18 mouse cellular contexts compared by ENCODE assay signal in genomic region chr11:72523711-72524110, GRCm38 (mm10). TPM values are rescaled to one million over a fixed set of nuclear protein-coding genes. Genes with fewer than 3 reads are reported as not detected.
"Had no signal": no experiment of that assay in that cellular context is flagged by ENCODE, and none has a peak within 500 bp of the region (broad histone marks: within the 10 kb centered on the region; RNA-seq: fewer than 3 reads in every experiment).

No protein-coding gene starts in this region.

- DNase-seq: kidney, adult 2 months; kidney, postnatal 25 days; liver, embryonic 13.5 days; lung, embryonic 14.5 days; midbrain, embryonic 14.5 days; right cerebral cortex, adult 18-20 months; right cerebral cortex, postnatal 14 days; right cerebral cortex, postnatal 4 days; thymus, adult 2 months; thymus, postnatal 14 days; thymus, postnatal 4 days had no signal

- H3K27ac ChIP-seq: kidney, postnatal 0 days; liver, embryonic 13.5 days; macrophage; neural tube, embryonic 13.5 days; stomach, postnatal 0 days had no signal

- H3K9me3 ChIP-seq: liver, embryonic 13.5 days; neural tube, embryonic 13.5 days had no signal

- H3K36me3 ChIP-seq: liver, embryonic 13.5 days; neural tube, embryonic 13.5 days had no signal

- H3K4me1 ChIP-seq: liver, embryonic 13.5 days; neural tube, embryonic 13.5 days had no signal

- H3K4me2 ChIP-seq: liver, embryonic 13.5 days; lung, embryonic 14.5 days; neural tube, embryonic 13.5 days had no signal

- H3K27me3 ChIP-seq: liver, embryonic 13.5 days; neural tube, embryonic 13.5 days had no signal

- H3K9ac ChIP-seq: liver, embryonic 13.5 days; lung, embryonic 14.5 days; neural tube, embryonic 13.5 days had no signal

- ATAC-seq: lung, postnatal 0 days had no signal

- H3K4me3 ChIP-seq: liver, embryonic 13.5 days; myocyte; neural tube, embryonic 13.5 days had no signal

RNA-seq across cellular contexts. Expression of gene Spns3, which starts 26.6 kb away (rescaled TPM):
- polyA plus RNA-seq: lung, embryonic 14.5 days; macrophage; midbrain, embryonic 14.5 days; stomach, embryonic 14.5 days had no signal

RNA-seq across cellular contexts. Expression of gene Spns2, which starts 34.0 kb away (rescaled TPM):
- polyA plus RNA-seq: macrophage had no signal
